Mouse (Mus musculus): ENCODE measurements around the gene Sema6d. TPM values are rescaled to one million over a fixed set of nuclear protein-coding genes. Genes with fewer than 3 reads are reported as not detected.
"Not testable (repeated sequence)": the region's sequence is repeated elsewhere in the genome, so short reads cannot be mapped to it uniquely, and the experiment has no call there.

Gene Sema6d
- polyA plus RNA-seq, 3 experiments from 2014 or later = 2.2 to 6.6 (median 2.4) TPM

DNA sequence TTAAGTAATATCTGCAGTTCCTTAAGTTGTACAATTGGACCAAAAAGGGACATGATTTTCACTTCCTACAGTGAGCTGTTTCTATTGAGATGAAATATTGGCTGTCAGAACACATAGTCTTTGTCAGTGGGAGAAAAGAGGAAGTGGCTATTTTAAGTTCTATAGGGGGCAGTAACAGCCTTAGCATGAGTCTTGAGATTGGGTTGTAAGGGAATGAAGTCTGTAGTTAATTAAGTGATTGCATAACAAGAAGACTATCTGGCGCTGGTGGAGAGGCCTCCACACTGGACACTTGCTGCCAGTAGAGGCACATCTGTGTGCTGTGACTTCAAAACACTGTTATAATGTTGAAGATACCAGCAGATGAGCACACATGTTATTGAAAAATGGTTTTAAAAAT lies 209.1 kb downstream of the Sema6d start:
- no peak for ATAC-seq

DNA sequence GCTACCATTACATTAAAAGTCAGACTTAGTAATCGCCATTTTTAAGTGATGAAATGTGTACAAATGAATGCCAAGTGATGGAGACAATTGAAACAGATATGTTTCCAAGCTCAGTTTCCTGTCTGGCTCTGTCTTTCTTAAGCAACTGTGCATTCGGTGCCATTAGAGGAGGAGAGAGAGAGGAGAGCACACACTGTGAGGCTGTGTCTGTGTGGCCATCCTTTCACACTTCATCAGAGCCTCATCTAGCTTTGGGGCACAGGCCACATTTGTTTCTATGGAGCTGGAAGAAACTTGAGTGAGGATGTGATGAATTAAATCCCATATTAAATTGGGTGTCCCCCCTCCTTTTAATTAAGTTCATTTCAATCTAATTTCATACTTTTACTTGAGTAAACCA lies 218.8 kb downstream of the Sema6d start:
- ATAC-seq = no peak

DNA sequence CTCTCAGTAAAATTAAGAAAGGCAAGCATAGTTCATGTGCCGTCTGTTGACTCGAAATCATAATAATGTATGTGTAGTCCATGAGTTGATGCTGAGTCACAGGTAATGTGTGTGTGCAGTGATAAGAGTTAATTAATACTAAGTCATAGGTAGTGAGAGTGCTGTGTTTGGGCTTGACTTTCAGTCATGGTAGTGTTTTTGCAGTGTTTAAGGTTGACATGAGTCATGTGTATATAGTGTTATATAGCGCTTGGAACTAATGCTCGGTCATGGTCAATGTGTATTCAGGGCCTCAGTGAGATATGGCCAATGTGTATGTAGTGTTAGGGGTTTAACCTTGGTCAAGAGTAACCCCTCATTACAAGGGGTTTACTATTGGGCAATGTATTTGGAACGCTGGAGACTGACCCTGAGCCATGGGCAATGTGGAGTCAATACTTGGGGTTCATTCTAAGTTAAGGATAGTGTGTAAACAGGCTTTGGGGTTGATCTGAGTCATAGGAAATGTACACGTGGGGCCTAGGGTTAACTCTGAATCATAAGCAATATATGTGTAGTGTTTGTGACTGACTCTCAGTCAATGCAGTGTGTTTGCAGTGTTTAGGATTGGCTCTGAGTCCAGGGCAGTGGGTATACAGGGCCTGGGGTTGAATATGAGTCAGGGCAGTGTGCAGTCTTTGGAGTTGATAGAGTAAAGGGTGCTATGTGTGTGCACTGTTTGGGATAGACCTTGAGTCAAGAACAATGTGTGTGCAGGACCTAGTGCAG lies 219.8 kb downstream of the Sema6d start:
- no peak for ATAC-seq

DNA sequence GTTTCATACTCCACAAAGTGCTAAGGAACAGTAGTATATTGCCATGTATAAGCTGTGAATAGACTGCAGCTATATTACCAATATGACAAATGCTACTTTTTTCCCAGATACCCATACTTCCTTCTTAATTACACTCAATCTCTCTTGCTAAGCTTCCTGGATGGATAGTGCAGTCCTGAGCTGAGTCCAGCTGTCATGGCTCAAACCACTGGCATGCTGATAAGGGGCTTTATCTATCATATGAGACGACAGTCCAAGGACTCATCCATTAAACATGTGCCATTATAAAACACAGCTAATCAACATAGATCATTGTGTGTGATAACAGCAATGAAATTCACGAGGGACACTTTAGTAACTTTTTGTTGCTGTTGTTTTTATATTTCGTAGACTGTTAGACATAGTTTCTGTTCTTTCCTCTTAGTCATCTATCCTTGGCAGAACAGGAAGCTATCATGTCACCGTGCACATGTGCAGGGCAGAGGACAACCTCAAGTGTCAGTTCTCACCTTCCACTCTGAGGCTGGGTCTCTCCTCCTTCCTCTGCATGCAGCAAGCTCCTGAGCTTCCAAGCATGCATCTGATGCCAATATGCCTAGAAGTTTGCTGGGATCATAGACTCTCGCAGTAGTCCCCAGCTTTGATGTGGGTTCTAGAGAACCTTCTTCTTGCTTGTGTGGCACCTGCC lies 232.9 kb downstream of the Sema6d start:
- no peak for ATAC-seq

DNA sequence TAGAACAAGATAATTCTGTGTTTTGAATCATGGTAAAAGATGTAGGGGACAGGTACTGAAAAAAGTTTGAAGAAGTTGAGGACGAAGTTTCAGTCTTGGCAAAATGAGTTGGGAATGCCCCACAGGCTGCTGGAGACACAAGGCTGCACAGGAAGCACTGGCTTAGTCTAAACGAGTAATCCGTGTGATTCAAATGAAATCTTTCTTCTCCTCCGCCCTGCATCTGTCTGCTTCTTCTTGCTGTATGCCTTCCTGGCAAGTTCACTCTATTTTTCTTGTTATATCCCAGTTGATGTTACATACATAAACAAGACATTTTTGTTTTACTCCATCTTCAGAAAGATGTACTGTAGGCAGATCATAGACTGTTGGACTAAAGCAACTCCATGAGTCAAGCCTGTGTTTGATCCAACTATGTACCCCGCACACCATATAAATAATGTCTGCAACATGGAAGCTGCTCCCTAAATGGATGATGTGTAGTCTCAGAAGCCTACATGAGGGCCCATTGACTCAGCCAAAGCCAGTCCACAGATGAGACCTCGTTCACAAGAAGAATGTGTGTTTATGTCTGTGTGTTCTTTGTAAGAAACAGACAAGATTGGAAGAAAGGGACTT lies 234.4 kb downstream of the Sema6d start:
- ATAC-seq = no peak

DNA sequence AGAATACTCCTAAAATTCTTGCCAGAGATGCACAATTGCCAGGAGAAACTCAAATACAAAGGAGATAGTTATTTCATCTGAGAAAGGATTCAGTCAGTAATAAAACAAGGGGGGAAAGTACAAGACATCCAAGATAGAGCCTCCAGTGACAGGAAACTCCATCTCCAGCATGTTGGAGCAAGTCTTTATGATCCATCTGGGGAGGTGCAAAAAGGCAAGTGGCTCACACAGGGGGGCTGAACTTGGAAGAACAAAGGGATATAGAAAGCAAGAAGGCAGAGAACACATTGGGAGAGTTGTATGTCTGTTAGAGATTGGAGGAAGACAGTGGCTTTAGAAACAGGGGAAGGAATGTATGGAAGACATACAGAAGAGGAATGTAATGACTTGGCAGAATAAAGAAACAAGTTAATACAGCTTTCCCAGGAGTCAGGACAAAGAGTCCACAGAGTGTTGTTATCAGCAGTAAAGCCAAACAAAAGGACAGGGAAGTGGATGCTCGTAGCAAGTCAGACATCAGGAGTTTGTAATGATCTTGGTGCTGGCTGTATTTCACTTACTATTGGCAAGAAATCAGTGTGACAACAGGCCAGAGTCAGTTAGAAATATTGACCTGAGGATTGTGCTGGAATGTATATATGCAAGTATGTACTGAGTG lies 239.8 kb downstream of the Sema6d start:
- no peak for ATAC-seq

DNA sequence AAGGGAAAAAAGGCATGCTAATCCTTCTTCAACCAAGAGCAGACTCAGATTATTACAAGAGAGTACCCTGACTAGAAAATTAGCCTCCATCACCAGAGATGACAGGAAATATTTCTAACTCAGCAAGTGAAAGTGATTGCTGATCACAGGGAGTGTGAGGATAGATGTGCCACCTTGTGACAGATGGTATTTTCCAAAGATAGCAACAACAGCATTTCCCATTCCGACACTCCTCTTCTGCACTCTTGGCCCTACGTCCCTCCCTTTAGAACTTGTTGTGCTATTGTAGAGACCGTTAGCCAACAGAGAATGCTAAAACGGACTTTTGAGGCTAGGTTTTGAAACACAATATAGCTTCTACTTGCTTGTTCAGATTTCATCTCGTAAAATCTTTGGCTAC lies 243.1 kb downstream of the Sema6d start:
- no peak for ATAC-seq

GRCm38 (mm10) chr2:124334655-124335054 lies 244.9 kb downstream of the Sema6d start:
- not testable (repeated sequence) for ATAC-seq

GRCm38 (mm10) chr2:124338296-124338695 lies 248.5 kb downstream of the Sema6d start:
- no peak for ATAC-seq

DNA sequence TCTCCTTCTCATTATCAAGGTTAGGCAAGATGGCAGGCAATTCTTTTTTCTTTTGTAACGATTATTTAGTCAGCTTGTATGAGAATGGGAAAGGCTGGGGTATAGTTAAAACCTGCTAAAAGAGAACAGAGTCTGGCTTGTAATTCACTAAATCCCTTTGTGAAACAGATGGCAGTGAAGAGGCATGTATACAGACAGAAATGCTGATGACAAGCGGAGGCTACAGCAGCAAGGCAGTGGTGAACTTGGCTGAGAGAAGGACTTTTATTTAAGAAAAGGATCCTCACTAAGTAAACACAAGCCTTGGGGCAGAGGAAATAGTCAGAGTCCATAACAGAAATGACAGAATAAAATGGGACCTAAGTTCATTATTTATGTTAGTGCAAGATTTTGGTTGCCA lies 264.4 kb downstream of the Sema6d start:
- ATAC-seq = no peak

DNA sequence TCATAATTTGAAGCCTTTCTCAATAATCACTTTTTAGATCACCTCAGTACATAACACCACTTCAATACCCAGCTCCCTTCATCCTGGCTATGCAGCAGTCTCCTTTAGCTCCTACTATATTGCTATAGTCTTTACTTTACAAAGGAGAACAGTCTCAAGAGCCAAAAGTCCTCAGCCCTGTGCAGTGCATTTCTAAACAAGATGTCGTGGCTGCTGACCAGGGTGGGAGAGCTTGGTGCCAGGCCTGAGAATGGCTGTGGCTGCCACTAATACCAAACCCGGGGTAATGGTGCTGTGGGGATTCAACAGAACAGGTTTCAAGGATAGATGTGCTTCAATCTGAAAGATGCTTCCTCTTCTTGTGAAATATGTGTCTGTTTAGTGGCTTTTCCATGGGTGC lies 264.9 kb downstream of the Sema6d start:
- no peak for ATAC-seq

DNA sequence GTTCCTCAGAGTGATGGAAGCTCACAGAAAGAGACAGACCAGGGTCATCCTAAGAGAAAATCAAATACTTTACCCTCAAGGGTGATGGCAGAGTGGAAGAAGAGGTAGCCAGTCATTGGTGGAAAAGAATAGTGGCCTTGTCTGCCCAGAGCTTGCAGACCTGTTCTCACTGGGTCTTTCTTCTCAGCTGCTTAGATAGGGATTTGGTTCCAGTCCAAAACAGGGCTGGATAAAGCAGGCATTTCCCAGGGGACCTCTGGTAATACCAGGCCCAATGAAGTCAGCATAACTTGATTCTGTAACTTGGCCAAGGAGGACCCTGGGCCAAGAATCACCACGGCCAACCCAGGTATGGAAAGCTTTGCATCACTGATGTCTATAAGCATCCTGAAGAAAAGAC lies 279.5 kb downstream of the Sema6d start:
- no peak for ATAC-seq

- ATAC-seq = no peak
Measured at GRCm38 (mm10) chr2:124369991-124370390, 280.2 kb downstream of the Sema6d start.

- no peak for ATAC-seq
Measured at GRCm38 (mm10) chr2:124371363-124371762, 281.6 kb downstream of the Sema6d start.

DNA sequence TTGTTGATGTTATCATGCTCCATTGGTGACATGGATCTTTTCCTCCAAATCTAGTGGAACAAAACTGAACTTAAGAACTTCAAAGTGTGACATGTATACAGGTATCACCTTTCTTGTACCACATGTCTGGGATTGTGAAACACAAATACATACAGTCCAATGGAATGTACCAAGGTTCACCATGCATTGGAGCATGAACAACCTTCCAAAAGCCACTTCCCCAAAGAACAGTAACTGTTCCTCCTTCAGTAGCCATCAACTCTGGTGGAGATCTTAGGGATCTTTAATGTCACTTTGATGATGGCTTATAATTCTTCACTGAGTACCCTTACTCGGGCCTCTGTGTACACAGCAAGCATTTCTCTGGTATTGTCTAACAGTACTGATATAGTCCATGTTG lies 295.3 kb downstream of the Sema6d start:
- no peak for ATAC-seq

DNA sequence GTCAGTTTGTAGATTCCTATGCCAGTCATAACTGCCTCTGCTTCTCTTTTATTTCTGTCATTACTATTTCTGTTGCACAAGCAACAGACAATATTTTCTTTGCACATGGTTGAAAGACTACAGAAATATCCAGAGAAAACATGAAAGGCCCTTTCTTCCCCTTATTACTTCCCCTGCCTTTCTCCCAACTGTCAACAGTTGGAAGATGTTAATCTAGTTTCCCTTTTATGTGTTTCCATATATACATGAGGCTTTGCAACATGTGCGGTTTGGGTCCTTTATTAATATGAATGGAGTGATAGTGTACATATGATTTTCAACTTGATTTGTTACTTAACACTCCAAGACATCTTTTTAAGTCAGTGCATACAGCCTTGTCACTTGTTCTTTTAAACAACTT lies 296.0 kb downstream of the Sema6d start:
- no peak for ATAC-seq

GRCm38 (mm10) chr2:124388269-124388668 lies 298.5 kb downstream of the Sema6d start:
- ATAC-seq = no peak

DNA sequence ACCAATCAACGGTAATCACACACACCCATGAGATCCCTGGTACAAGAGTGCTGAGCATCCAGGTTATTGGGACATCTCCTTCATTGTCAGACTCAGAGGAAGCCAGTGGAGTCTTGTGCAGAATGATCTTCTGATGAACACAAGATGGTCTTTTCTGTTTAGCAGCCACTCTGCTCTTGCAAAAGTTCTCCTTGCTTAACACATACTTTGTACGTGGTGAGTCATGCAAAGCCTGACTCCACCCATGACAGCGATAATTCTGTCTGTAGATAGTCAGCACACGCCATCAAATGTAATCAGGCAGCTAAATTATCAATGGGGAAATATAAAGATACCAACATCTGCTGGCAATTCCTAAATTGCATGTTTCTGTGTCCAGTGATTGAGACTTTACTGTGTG lies 307.0 kb downstream of the Sema6d start:
- no peak for ATAC-seq

GRCm38 (mm10) chr2:124397304-124397703 lies 307.5 kb downstream of the Sema6d start:
- no peak for ATAC-seq

DNA sequence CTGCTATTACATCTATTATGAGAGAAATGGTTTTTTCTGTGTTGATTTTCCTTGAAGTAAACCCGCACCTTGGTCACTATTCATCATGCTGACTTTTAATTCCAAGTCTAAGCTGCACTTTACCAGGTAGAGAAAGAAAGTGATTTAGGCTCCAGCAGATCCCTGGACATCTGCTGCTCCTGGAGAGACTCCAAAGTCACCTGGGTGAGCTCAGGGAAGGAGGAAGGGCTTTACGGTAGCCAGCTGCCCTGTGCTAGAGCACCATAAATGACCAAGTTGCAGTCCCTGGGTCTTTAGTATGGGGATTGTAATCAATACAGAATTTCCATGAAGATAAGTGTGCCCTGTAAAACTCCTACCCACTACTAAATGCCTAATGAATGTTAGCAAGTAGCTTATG lies 309.8 kb downstream of the Sema6d start:
- no peak for ATAC-seq

- no peak for ATAC-seq
Measured at GRCm38 (mm10) chr2:124401727-124402380, 312.1 kb downstream of the Sema6d start.

DNA sequence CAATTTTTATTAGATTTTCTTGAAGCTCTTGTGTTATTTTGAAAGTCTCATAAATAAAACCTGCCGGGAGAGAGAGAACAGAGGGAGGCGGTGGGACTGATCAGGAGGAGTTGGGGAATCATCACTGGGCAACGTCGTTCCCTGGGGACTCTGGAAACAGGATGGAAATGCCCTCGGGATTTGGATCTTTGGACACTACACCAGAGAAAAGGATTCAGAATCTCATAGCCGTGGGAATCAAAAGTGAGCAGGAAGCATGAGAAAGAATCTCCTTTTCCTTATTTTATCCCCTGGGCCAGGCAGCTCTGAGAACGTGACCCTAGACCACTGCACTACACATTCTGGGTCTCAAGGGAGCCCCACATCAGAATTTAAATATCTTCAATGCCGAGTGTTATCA lies 313.8 kb downstream of the Sema6d start:
- ATAC-seq = no peak

- no peak for ATAC-seq
Measured at GRCm38 (mm10) chr2:124403981-124404380, 314.2 kb downstream of the Sema6d start.
